Mouse (Mus musculus) bone marrow, adult 2 months (tissue): ENCODE measurements at regions not wholly inside any gene's neighbourhood (a gene's known extent, or its start where the extent isn't known, plus 50 kb on each side); places are given as distances from the start of the nearest gene placed in this dataset.

Experiments
- CTCF ChIP-seq: fragments of 200-500 bp; IDR thresholded peaks from 2 replicates; pipeline ENCODE4 v1.5.1; 2011; ENCODE audit warnings: low read length, control low read depth; ENCODE audit not compliant: control insufficient read depth, insufficient read depth
- POLR2A ChIP-seq: fragments of 200-500 bp; IDR thresholded peaks from 2 replicates; pipeline ENCODE4 v1.6.1; 2011; ENCODE audit warnings: low read depth, mild to moderate bottlenecking, control low read depth, low read length, borderline replicate concordance; ENCODE audit not compliant: control insufficient read depth

DNA sequence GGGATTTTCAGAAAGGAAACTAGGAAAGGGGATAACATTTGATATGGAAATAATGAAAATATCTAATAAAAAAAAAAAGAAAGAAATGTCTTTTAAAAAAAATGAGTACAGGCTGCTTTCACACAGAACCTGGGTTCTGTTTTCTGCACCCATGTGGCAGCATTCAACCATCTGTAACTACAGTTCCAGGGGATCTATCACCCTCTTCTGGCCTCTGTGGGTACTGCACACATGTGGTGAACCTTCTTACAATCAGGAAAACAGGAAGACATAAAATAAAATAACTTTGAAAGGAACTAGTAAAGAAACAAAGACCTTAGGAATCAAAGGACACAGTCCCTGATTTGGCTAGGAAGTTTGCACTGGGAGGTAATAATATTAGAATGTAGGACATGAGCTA, 205.5 kb upstream of the Zpld1 start:
- TF ChIP-seq POLR2A: no peak
- TF ChIP-seq CTCF: no peak
